Mouse (Mus musculus) intestine, embryonic 16.5 days (tissue): ENCODE data around the gene Mov10. TPM values are rescaled to one million over a fixed set of nuclear protein-coding genes. Genes with fewer than 3 reads are reported as not detected.

Source experiments
- ATAC-seq: fragments of 200-750 bp; cut with Nextera tagmentation; 2 replicates; pipeline ENCODE4 v1.8.0; 2017; ENCODE audit warnings: moderate TSS enrichment, moderate library complexity
- H3K27ac ChIP-seq: fragments of 300-500 bp; sonication (generic); 2 replicates; pipeline ENCODE4 v1.5.1; 2014; ENCODE audit warnings: mild to moderate bottlenecking, low read length
- H3K27me3 ChIP-seq: fragments of 300-500 bp; sonication (generic); replicated peaks from 2 replicates; pipeline ENCODE4 v1.6.1; 2014; ENCODE audit warnings: low read length, control low read depth, mixed read lengths; ENCODE audit not compliant: control insufficient read depth, insufficient read depth
- H3K36me3 ChIP-seq: fragments of 300-500 bp; sonication (generic); 2 replicates; pipeline ENCODE4 v1.6.1; 2014; ENCODE audit warnings: low read length, control low read depth; ENCODE audit not compliant: control insufficient read depth, insufficient read depth
- H3K4me1 ChIP-seq: fragments of 300-500 bp; sonication (generic); 2 replicates; pipeline ENCODE4 v1.6.1; 2014; ENCODE audit warnings: low read length, control low read depth, mixed read lengths; ENCODE audit not compliant: control insufficient read depth, insufficient read depth
- H3K4me2 ChIP-seq: fragments of 300-500 bp; sonication (generic); 2 replicates; pipeline ENCODE4 v1.6.1; 2014; ENCODE audit warnings: low read depth, low read length, control low read depth
- H3K4me3 ChIP-seq: fragments of 300-500 bp; sonication (generic); 2 replicates; pipeline ENCODE4 v1.5.1; 2014; ENCODE audit warnings: mild to moderate bottlenecking, low read length
- H3K9ac ChIP-seq: fragments of 300-500 bp; sonication (generic); 2 replicates; pipeline ENCODE4 v1.6.1; 2014; ENCODE audit warnings: low read depth, low read length
- H3K9me3 ChIP-seq: fragments of 300-500 bp; sonication (generic); 2 replicates; pipeline ENCODE4 v1.6.1; 2016; ENCODE audit warnings: low read length, control low read depth; ENCODE audit not compliant: control insufficient read depth
- WGBS: fragments of 180-500 bp; shearing (Covaris S2); extraction: QIAGEN DNeasy Blood & Tissue Kit; methylation state at CpG from one replicate; pipeline ENCODE4 v1.1.7; 2014; 5-methylcytosine and 5-hydroxymethylcytosine counted together
- polyA plus RNA-seq: library from polyadenylated mRNA; unstranded; fragments of >200 nt; fragmentation: Nextera tagmentation; extraction: Ambion mirVana; gene quantifications from 2 replicates; pipeline ENCODE4 v1.2.1, GENCODE M21; 2015

Mov10 gene
- polyA plus RNA-seq, 1 experiment from 2014 or later = 139 TPM

DNA sequence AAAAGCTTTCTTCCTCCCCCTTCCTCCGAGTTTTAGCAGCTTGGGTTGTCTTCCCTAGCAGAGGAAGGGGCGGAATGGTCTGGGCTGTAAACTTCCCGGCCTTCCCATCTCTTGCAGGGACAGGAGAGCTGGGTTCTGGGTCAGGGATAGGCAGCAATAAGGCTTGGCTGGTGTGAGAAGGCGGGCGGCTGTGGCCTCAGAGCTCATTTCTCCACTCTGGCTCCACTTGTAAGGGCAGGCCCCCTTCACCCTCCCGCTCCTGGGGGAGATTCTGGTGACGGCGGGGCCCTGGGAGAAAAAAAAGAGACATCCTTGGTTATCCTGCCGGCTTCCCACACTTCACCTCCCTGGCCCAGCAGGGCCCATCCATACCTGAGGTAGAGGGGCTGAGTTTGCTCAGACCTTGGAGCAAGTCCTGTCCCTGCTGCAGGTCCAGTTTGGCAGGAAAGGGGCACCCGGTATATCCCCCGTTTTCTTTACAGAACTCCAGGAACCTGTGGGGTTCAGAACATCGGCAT, 23.4 kb downstream of the Mov10 start:
- Histone ChIP-seq H3K36me3 (peaks cover 12% of the 10 kb centered on the region), H3K4me3 (no peak overlapping the region), H3K4me2 (no peak overlapping the region; the same call in 1 of the 2 replicates), H3K27me3 (no peaks in the 10 kb centered on the region), H3K4me1 (peaks cover 64% of the 10 kb centered on the region), H3K9me3 (no peaks in the 10 kb centered on the region), H3K27ac (peak overlapping the region; percentile 92), H3K9ac (peak overlapping the region; percentile 54)
- no peak for ATAC-seq
- WGBS = 43% methylated on average over 12 of the region's 12 CpGs

DNA sequence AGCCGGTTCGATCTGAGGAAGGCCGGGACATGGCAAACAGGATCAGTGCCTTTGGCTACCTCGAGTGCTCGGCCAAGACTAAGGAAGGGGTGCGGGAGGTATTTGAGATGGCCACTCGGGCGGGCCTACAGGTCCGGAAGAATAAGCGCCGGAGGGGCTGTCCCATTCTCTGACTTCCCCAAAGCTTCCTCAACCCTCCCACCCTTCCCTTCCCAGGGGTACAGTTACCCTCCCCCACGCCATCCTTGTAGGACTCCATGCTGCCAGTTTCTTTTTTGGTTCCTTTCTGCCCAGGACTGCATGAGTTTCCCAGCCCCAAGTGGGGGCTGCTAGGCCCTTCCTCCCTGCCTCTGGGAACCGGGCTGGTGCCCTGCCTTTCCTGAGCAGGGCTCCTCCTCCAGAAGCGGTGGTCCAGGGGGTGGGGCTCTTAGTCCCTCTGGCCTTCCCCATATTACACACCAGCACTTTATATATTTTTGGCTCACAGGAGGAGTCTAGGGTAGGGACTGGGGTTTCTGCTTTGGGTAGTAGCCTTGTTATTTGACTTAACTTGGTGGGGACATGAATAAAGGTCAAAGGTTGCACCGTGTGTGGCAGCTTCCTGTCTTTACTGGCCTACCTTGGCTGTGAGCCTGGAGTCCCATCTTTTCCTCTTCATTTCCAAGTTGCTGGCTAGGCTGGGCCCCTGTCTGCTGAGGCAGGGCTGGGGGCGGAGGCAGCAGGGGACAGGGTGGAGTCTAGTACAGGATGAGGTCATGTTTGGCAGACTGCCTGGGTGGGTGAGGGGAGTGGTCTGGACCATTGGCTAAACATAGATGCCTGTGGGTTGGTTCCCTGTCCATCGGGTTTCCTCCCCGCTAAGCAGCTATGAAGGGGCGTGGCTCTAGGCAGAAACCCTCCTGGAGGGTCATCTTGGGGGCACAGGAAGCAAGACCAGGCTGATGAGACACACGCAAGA, 24.2 kb downstream of the Mov10 start:
- peaks cover 64% of the 10 kb centered on the region for H3K4me1 ChIP-seq
- WGBS = 38% methylated on average over 20 of the region's 20 CpGs
- peak overlapping the region; percentile 60 for H3K9ac ChIP-seq

DNA sequence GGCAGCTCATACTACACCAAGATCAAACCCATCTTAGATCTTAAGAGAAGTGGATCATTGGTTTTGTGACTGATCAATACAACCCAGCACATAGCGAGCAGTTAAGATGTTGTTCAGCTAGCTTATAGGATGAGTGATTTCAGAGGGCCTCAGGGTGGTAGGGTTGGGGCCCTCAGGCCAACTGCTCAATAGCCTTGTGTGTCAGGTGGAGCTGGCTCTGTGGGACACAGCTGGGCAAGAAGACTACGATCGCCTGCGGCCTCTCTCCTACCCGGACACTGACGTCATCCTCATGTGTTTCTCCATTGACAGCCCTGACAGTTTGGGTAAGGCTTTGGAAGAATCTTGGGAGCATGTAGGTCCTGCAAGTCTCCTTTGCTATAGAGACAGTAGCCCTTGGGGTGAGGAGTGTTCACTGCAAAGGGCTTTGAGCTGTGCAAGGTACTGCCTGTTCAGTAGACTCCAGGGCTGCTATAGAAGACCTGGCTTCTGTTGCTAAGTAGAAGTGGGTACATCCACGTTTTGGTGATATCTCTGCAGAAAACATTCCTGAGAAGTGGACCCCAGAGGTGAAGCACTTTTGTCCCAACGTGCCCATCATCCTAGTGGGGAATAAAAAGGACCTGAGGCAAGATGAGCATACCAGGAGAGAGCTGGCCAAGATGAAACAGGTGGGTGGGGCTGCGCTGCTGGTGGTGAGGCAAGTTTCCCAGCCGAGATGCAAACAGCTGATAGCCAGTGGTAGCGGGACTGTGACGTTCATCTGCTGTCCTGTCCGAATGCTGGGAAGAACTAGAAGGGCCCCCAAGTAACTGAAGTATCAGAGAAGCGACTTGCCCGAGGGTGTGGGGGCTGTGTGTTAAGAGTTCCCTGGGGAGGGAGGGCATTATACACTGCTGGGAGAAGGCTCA, 25.7 kb downstream of the Mov10 start:
- peaks cover 8% of the 10 kb centered on the region for H3K36me3 ChIP-seq
- H3K27me3 ChIP-seq = no peaks in the 10 kb centered on the region
- H3K9me3 ChIP-seq = no peaks in the 10 kb centered on the region
- no peak for ATAC-seq
- H3K9ac ChIP-seq = peak overlapping the region; percentile 48; the same call in 1 of the 2 replicates
- H3K4me3 ChIP-seq = no peak overlapping the region; the same call in 1 of the 2 replicates
- no peak overlapping the region for H3K4me2 ChIP-seq
- H3K27ac ChIP-seq = peak overlapping the region; percentile 41; the same call in 1 of the 2 replicates
- WGBS = 51% methylated on average over 15 of the region's 15 CpGs
- peaks cover 72% of the 10 kb centered on the region for H3K4me1 ChIP-seq

More for the DNA sequence above, 24.2 kb downstream of the Mov10 start:
- peak; percentile 77 for ATAC-seq
- Histone ChIP-seq H3K27ac (peak overlapping the region; percentile 92), H3K36me3 (peaks cover 10% of the 10 kb centered on the region), H3K27me3 (no peaks in the 10 kb centered on the region), H3K4me3 (0 out of 2 replicates have a peak overlapping the region, but pooled peaks have one; percentile 19), H3K4me2 (peak overlapping the region; percentile 44), H3K9me3 (no peaks in the 10 kb centered on the region)

DNA sequence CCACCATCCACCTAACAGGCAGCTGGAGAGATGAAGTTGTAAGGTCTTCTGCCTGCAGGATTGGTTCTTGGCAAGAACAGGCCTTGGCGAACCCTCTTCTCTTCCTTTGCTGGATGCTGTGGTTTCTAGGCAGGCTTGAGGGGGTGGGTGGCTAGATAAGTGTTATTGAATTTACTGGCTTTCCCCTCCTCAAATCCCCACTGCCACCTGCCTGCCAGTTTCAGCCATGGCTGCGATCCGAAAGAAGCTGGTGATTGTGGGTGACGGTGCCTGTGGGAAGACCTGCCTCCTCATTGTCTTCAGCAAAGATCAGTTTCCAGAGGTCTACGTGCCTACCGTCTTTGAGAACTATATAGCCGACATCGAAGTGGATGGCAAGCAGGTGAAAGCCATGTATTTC, 26.7 kb downstream of the Mov10 start:
- H3K9ac ChIP-seq = no peak overlapping the region; the same call in 1 of the 2 replicates
- peaks cover 8% of the 10 kb centered on the region for H3K36me3 ChIP-seq
- H3K4me2 ChIP-seq = peak overlapping the region; percentile 80
- H3K27ac ChIP-seq = no peak overlapping the region
- H3K9me3 ChIP-seq = no peaks in the 10 kb centered on the region
- H3K4me1 ChIP-seq = peaks cover 68% of the 10 kb centered on the region
- no peak for ATAC-seq
- no peak overlapping the region for H3K4me3 ChIP-seq
- H3K27me3 ChIP-seq = no peaks in the 10 kb centered on the region
- WGBS = 89% methylated on average over 8 of the region's 8 CpGs

DNA sequence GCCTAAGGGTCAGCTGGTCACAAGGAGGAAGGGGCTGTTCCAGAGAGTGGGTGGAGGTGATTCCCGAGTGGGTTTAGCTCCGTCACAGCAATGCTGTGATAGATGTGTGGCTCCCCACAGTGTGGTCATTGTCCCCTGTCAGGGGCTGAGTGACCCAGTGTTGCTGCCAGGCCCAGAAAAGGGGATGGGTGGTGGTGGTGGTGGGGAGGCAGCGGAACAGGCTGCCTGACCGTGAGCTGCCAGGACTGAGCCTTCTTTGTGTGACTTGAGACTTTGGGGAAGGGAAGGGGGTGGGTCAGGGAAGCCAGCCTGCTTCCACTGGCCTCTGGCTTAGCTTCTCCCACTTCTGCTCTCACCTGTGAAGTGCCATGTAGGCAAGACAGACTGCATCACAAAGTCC, 27.3 kb downstream of the Mov10 start:
- H3K4me3 ChIP-seq = peak overlapping the region; percentile 76
- peak overlapping the region; percentile 80 for H3K4me2 ChIP-seq
- H3K9ac ChIP-seq = peak overlapping the region; percentile 81
- peak overlapping the region; percentile 92 for H3K27ac ChIP-seq
- H3K4me1 ChIP-seq = peaks cover 66% of the 10 kb centered on the region
- ATAC-seq = no peak
- H3K27me3 ChIP-seq = no peaks in the 10 kb centered on the region
- 22% methylated on average over 4 of the region's 4 CpGs for WGBS
- no peaks in the 10 kb centered on the region for H3K9me3 ChIP-seq
- peaks cover 8% of the 10 kb centered on the region for H3K36me3 ChIP-seq

DNA sequence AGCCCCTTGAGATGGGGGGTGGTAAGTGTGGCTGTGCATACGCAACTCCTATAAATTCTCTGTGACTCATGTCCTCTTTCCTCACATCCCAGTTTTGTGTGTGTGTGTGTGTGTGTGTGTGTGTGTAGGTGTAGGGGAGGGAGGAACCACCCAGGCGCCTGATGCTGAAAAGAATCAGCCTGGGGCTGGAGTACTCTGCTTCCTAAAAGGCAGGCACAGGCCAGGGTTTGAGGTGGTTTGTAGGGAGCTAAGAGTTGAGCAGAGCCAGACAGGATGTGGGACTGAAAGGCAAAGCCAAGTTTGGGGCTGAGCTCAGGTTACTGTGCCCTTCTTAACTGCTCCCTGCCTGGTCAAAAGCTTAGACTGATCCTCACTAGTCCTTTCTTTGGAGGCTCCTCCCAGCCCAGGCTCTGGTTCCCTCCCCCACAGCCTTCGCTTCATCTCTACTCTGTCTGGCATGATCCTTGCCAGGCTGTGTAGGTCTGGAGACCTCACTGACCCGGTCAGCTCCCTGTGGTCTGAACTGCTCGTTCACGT, 27.9 kb downstream of the Mov10 start:
- peaks cover 8% of the 10 kb centered on the region for H3K36me3 ChIP-seq
- H3K9ac ChIP-seq = peak overlapping the region; percentile 81
- H3K4me3 ChIP-seq = peak overlapping the region; percentile 76
- WGBS = 17% methylated on average over 6 of the region's 6 CpGs
- peaks cover 61% of the 10 kb centered on the region for H3K4me1 ChIP-seq
- no peak for ATAC-seq
- peak overlapping the region; percentile 80 for H3K4me2 ChIP-seq
- no peaks in the 10 kb centered on the region for H3K9me3 ChIP-seq
- no peaks in the 10 kb centered on the region for H3K27me3 ChIP-seq
- H3K27ac ChIP-seq = peak overlapping the region; percentile 92

DNA sequence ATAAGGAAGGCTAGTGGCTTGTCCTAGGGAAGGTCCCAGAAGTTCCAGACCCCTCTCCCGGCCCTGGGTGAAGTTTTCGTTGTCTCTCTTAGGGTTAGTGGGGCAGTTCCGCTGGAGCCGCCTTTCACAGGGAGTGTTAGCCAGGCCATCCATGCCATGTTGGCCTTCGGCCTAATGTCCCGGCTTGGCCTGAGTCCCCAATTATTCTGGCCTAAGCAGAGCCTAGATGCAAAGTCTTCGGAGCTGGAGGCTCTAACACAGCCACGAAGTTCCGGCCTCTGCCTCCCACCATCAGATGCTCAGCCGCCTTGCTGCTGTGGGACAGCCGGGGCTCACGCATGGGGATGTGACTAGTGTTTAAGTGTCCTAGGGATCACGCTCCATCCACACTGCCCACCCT, 28.5 kb downstream of the Mov10 start:
- 22% methylated on average over 13 of the region's 13 CpGs for WGBS
- Histone ChIP-seq H3K36me3 (peaks cover 5% of the 10 kb centered on the region; the same call in 1 of the 2 replicates), H3K9ac (peak overlapping the region; percentile 81), H3K9me3 (no peaks in the 10 kb centered on the region), H3K4me1 (peaks cover 54% of the 10 kb centered on the region), H3K4me2 (peak overlapping the region; percentile 80), H3K27ac (peak overlapping the region; percentile 92), H3K27me3 (no peaks in the 10 kb centered on the region), H3K4me3 (peak overlapping the region; percentile 76)
- ATAC-seq = no peak

DNA sequence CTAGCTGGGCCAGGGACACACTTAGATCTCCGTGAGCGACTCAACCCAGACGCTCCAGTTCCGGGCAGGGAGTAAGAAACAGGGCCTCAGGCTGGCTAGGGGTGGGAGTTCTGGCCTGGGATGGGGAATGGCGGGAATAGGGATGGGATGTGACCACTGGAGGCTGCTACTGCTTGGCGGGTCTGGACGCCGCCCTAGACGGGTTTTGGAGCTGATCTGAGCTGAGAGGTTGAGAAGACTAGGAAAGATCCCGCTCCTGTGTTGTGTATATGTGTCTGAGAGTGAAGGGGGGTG, 29.1 kb downstream of the Mov10 start:
- ATAC-seq = no peak; the same call in 1 of the 2 replicates
- 6% methylated on average over 10 of the region's 10 CpGs for WGBS
- Histone ChIP-seq H3K4me3 (peak overlapping the region; percentile 76), H3K4me2 (peak overlapping the region; percentile 80), H3K9me3 (no peaks in the 10 kb centered on the region), H3K9ac (peak overlapping the region; percentile 81), H3K4me1 (peaks cover 48% of the 10 kb centered on the region), H3K36me3 (peaks cover 5% of the 10 kb centered on the region; the same call in 1 of the 2 replicates), H3K27ac (peak overlapping the region; percentile 92), H3K27me3 (no peaks in the 10 kb centered on the region)
